Mouse (Mus musculus) MEL (cell line): ENCODE results near the gene Adam12. TPM values are rescaled to one million over a fixed set of nuclear protein-coding genes. Genes with fewer than 3 reads are reported as not detected.

ENCODE experiments used
- DNase-seq: peaks from one replicate; pipeline ENCODE4 v3.0.0; 2011; ENCODE audit warnings: low read depth, low spot score
- H3K27ac ChIP-seq: 2 replicates; pipeline ENCODE4 v1.5.1; 2012; ENCODE audit warnings: low read depth, mild to moderate bottlenecking, control low read depth, low read length, moderate library complexity; ENCODE audit not compliant: control insufficient read depth
- H3K27me3 ChIP-seq, 2 experiments: fragments of 150-350 bp in 1 of 2; sonication (generic) in 1 of 2; 2 replicates each; pipeline ENCODE4 v1.6.1; 2012; ENCODE audit warnings: low read length in 2 of 2, mild to moderate bottlenecking in 2 of 2, improper control_type of control experiment in 1 of 2, moderate library complexity in 1 of 2; ENCODE audit not compliant: insufficient read depth in 2 of 2, control insufficient read depth in 1 of 2
- H3K36me3 ChIP-seq, 2 experiments: 2 replicates each; pipeline ENCODE4 v1.6.1; 2012 to 2014; ENCODE audit warnings: low read length in 2 of 2, improper control_type of control experiment in 1 of 2, inconsistent platforms in 1 of 2, mild to moderate bottlenecking in 1 of 2; ENCODE audit not compliant: insufficient read depth in 2 of 2, control insufficient read depth in 1 of 2
- H3K4me1 ChIP-seq, 2 experiments: fragments of 150-350 bp in 1 of 2; sonication (generic) in 1 of 2; 2 replicates each; pipeline ENCODE4 v1.6.1; 2012; ENCODE audit warnings: low read length in 2 of 2, improper control_type of control experiment in 1 of 2, mild to moderate bottlenecking in 1 of 2; ENCODE audit not compliant: insufficient read depth in 2 of 2, control insufficient read depth in 1 of 2
- H3K4me3 ChIP-seq, 2 experiments: fragments of 150-350 bp in 1 of 2; sonication (generic) in 1 of 2; 2 replicates each; pipeline ENCODE4 v1.5.1; 2012; ENCODE audit warnings: low read depth in 2 of 2, low read length in 2 of 2, mild to moderate bottlenecking in 2 of 2, moderate library complexity in 2 of 2, control low read depth in 1 of 2, improper control_type of control experiment in 1 of 2; ENCODE audit not compliant: control insufficient read depth in 1 of 2, insufficient read depth in 1 of 2
- H3K79me2 ChIP-seq: 2 replicates; pipeline ENCODE4 v1.6.1; 2012; ENCODE audit warnings: mild to moderate bottlenecking, low read length, moderate library complexity; ENCODE audit not compliant: control insufficient read depth, poor library complexity, insufficient read depth
- H3K9ac ChIP-seq: 2 replicates; pipeline ENCODE4 v1.6.1; 2012; ENCODE audit warnings: low read depth, mild to moderate bottlenecking, control low read depth, low read length, moderate library complexity; ENCODE audit not compliant: control insufficient read depth, poor library complexity, severe bottlenecking
- H3K9me3 ChIP-seq: fragments of 150-350 bp; sonication (generic); replicated peaks from 2 replicates; pipeline ENCODE4 v1.6.1; 2012; ENCODE audit warnings: mild to moderate bottlenecking, low read length, improper control_type of control experiment, moderate library complexity; ENCODE audit not compliant: insufficient read depth
- CHD1 ChIP-seq: IDR thresholded peaks from 2 replicates; pipeline ENCODE4 v1.6.1; 2012; ENCODE audit warnings: low read depth, mild to moderate bottlenecking, inconsistent platforms, low read length, improper control_type of control experiment
- CHD2 ChIP-seq: IDR thresholded peaks from 2 replicates; pipeline ENCODE4 v1.6.1; 2011; ENCODE audit warnings: low read length, improper control_type of control experiment
- EP300 ChIP-seq, 2 experiments: IDR thresholded peaks; 2 replicates each; pipeline ENCODE4 v1.6.1; 2011; ENCODE audit warnings: improper control_type of control experiment in 2 of 2, low read length in 2 of 2, low read depth in 1 of 2, mild to moderate bottlenecking in 1 of 2
- GABPA ChIP-seq: IDR thresholded peaks from 2 replicates; pipeline ENCODE4 v1.6.1; 2012; ENCODE audit warnings: low read depth, mild to moderate bottlenecking, inconsistent platforms, low read length, improper control_type of control experiment, moderate library complexity
- GATA1 ChIP-seq: IDR thresholded peaks from 2 replicates; pipeline ENCODE4 v1.6.1; 2011; ENCODE audit warnings: low read depth, low read length, improper control_type of control experiment
- JUND ChIP-seq: IDR thresholded peaks from 2 replicates; pipeline ENCODE4 v1.6.1; 2011; ENCODE audit warnings: low read depth, mild to moderate bottlenecking, improper control_type of control experiment, low read length
- MAFK ChIP-seq: IDR thresholded peaks from 2 replicates; pipeline ENCODE4 v1.6.1; 2011; ENCODE audit warnings: low read depth, mild to moderate bottlenecking, low read length, improper control_type of control experiment, borderline replicate concordance
- MEF2A ChIP-seq: IDR thresholded peaks from 2 replicates; pipeline ENCODE4 v1.6.1; 2014; ENCODE audit warnings: low read depth, mild to moderate bottlenecking, inconsistent platforms, low read length, improper control_type of control experiment; ENCODE audit not compliant: poor library complexity, insufficient replicate concordance, severe bottlenecking; ENCODE audit errors: extremely low read depth
- POLR2AphosphoS2 ChIP-seq: IDR thresholded peaks from 2 replicates; pipeline ENCODE4 v1.6.1; 2011; ENCODE audit warnings: low read length, improper control_type of control experiment
- POLR2AphosphoS5 ChIP-seq: IDR thresholded peaks from 2 replicates; pipeline ENCODE4 v1.6.1; 2012; ENCODE audit warnings: low read depth, borderline replicate concordance, mild to moderate bottlenecking, inconsistent platforms, low read length, moderate library complexity, mixed read lengths
- RCOR1 ChIP-seq: IDR thresholded peaks from 2 replicates; pipeline ENCODE4 v1.6.1; 2012; ENCODE audit warnings: low read depth, mild to moderate bottlenecking, inconsistent platforms, low read length, improper control_type of control experiment
- TAL1 ChIP-seq: IDR thresholded peaks from 2 replicates; pipeline ENCODE4 v1.6.1; 2012; ENCODE audit warnings: mild to moderate bottlenecking, inconsistent platforms, low read length, moderate library complexity, mixed read lengths
- TCF12 ChIP-seq: IDR thresholded peaks from 2 replicates; pipeline ENCODE4 v1.6.1; 2014; ENCODE audit warnings: low read depth, mild to moderate bottlenecking, inconsistent platforms, low read length, improper control_type of control experiment, moderate library complexity
- USF2 ChIP-seq, 2 experiments: IDR thresholded peaks; 2 replicates each; pipeline ENCODE4 v1.6.1; 2011 to 2012; ENCODE audit warnings: improper control_type of control experiment in 2 of 2, low read length in 2 of 2, borderline replicate concordance in 1 of 2, inconsistent platforms in 1 of 2, low read depth in 1 of 2, mild to moderate bottlenecking in 1 of 2; ENCODE audit not compliant: insufficient read depth in 1 of 2
- ZC3H11A ChIP-seq: IDR thresholded peaks from 2 replicates; pipeline ENCODE4 v1.6.1; 2012; ENCODE audit warnings: low read depth, mild to moderate bottlenecking, inconsistent platforms, low read length, improper control_type of control experiment
- polyA plus RNA-seq, 2 experiments: library from polyadenylated mRNA; stranded (reverse) in 1 of 2; unstranded in 1 of 2; fragments of >175 nt in 1 of 2; fragments of >200 nt in 1 of 2; gene quantifications; 2 replicates each; pipeline versions ENCODE4 v1.2.1 to v1.2.4; 2012; ENCODE audit warnings: low replicate concordance in 2 of 2, low read depth in 1 of 2; ENCODE audit not compliant: insufficient read length in 2 of 2, insufficient read depth in 1 of 2, missing spikeins in 1 of 2
- total RNA-seq: library from RNA; depleted of rRNA; stranded (reverse); fragments of 300-350 nt; gene quantifications from 2 replicates; pipeline ENCODE4 v1.2.3, GENCODE M21; 2012

The Adam12 gene
- total and polyA plus RNA-seq, 3 experiments = not detected

- no peak for DNase-seq
- H3K9me3 ChIP-seq = no peaks in the 10 kb centered on the region
- TF ChIP-seq CHD2 (no peak), GATA1 (no peak), GABPA (no peak), MAFK (no peak), CHD1 (no peak), EP300 (IDR thresholded peaks at IDR 0.05; ENCODE audit: low read depth in 1 of 2, low read length in 2 of 2) (no peak), TCF12 (no peak), POLR2AphosphoS2 (no peak), POLR2AphosphoS5 (no peak), RCOR1 (no peak), JUND (no peak), ZC3H11A (no peak), MEF2A (no peak), TAL1 (no peak), USF2 (IDR thresholded peaks at IDR 0.05; ENCODE audit: borderline replicate concordance in 1 of 2, insufficient read depth in 1 of 2, low read depth in 1 of 2, low read length in 2 of 2) (no peak)
- TF ChIP-seq, all 39 proteins: peak for 0
- no peaks in the 10 kb centered on the region for H3K79me2 ChIP-seq
- no peak overlapping the region for H3K4me3 ChIP-seq
- H3K27me3 ChIP-seq = no peaks in the 10 kb centered on the region
- no peak overlapping the region for H3K27ac ChIP-seq
- H3K36me3 ChIP-seq = no peaks in the 10 kb centered on the region
- no peaks in the 10 kb centered on the region for H3K4me1 ChIP-seq
- no peak overlapping the region for H3K9ac ChIP-seq
Measured at GRCm38 (mm10) chr7:134227101-134227500, 4.8 kb downstream of the Adam12 start.

GRCm38 (mm10) chr7:134226231-134226630 lies 5.7 kb downstream of the Adam12 start:
- DNase-seq = no peak
- no peaks in the 10 kb centered on the region for H3K27me3 ChIP-seq
- TF ChIP-seq ZC3H11A = no peak
- no peak for TF ChIP-seq USF2 (IDR thresholded peaks at IDR 0.05; ENCODE audit: borderline replicate concordance in 1 of 2, insufficient read depth in 1 of 2, low read depth in 1 of 2, low read length in 2 of 2)
- TF ChIP-seq, all 39 proteins: peak for 0
- H3K4me1 ChIP-seq = no peaks in the 10 kb centered on the region
- no peak overlapping the region for H3K9ac ChIP-seq
- no peaks in the 10 kb centered on the region for H3K9me3 ChIP-seq
- H3K27ac ChIP-seq = no peak overlapping the region
- H3K4me3 ChIP-seq = no peak overlapping the region
- no peaks in the 10 kb centered on the region for H3K79me2 ChIP-seq
- no peaks in the 10 kb centered on the region for H3K36me3 ChIP-seq
